ENCODE assay signal across 8 mouse cellular contexts in the genomic region with DNA sequence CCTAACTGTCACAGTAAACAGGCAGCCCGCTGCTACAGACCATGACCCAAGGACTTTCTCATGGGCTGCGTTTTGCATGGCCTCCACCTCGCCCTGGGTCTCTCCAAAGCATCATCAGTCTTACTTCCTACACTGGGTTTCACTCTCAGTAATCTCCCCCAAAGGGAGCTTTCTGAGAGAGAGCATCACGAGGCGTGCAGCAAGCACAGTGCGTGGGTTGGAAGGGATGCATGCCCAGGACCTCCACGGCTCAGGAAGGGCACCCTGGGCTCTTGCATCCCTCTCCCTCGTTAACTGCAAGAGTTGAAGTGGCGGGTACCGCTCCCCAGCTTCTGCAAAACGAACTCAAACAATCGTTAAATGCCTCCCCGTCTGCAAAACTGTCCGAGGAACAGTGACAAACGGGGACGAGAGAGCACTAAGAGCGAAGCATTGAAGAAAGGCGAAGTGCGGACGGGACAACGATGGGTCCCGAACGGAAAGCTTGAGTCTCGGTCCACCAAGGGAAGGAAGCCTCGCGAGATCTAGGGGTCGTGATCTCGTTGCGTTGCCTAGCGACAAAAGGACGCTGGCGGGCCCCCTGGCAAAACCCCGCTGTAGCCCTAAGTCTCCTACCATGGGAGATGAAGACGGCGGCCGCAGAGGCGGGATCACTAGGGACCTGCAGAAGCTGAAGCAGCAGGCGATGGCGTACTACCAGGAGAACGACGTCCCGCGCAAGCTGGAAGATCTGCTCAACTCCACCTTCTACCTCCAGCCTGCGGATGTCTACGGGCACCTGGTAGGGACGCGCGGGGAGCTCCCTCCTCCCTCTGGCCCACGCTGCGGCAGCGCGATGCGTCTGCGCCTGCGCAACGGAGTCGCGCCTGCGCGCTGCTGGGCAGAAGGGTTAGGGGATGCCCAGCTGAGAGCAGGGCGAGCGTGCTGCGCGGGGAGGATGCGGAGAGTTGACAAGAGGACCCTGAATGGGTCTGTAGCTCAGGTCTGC. TPM values are rescaled to one million over a fixed set of nuclear protein-coding genes. Genes with fewer than 3 reads are reported as not detected.
DNase-seq lines count a peak whose midpoint lies in the region; ATAC-seq lines count a peak whose summit lies in the region.

Gene Eno4 (plus strand): TSS at position 585 of the 988 bp plus-strand sequence.
Gene Hspa12a (minus strand): TSS at position 814 of the 988 bp plus-strand sequence.

- ATAC-seq in megakaryocyte progenitor cell, adult 5-6 weeks (replicated peaks; ENCODE audit: poor library complexity) = peak; percentile 95

- peak; percentile 97 for DNase-seq in ZHBTc4 (ENCODE audit: low read depth, low spot score)
- peak; percentile 94 to 96 for DNase-seq in cerebellum, postnatal 4 days (ENCODE audit: low spot score in 2 of 2)
- DNase-seq in gastrocnemius, postnatal 10 days = peak; percentile 96
- peak; percentile 96 for DNase-seq in induced T-regulatory cell, adult 2 months (ENCODE audit: low read depth)
- DNase-seq in left cerebral cortex, adult 9 months (ENCODE audit: low spot score in 2 of 2) = peak; percentile 89 to 96
- peak; percentile 94 for DNase-seq in right cerebral cortex, postnatal 14 days
- DNase-seq in urinary bladder, postnatal 36 days (ENCODE audit: low spot score in 2 of 2) = peak; percentile 90

RNA-seq across cellular contexts. Expression of gene Eno4, which starts in this region (rescaled TPM):
- total RNA-seq in gastrocnemius, postnatal 10 days (2021) = under 1 TPM in 1 of 2 experiments, not detected in 1; 0.09 TPM
- total RNA-seq in megakaryocyte progenitor cell, adult 5-6 weeks (2015) = not detected in 2 replicates
- not detected in 2 replicates for total RNA-seq in megakaryocyte progenitor cell, adult 5-6 weeks (2017)

RNA-seq across cellular contexts. Expression of gene Hspa12a, which starts in this region (rescaled TPM):
- total RNA-seq in gastrocnemius, postnatal 10 days (2021) = 10 to 100 TPM; 16.2 to 16.8 TPM
- 0.39 and 0.64 TPM in 2 replicates for total RNA-seq in megakaryocyte progenitor cell, adult 5-6 weeks (2015)
- total RNA-seq in megakaryocyte progenitor cell, adult 5-6 weeks (2017) = not detected in 2 replicates

Comparison
In these comparisons a context has a peak if more than half of its experiments do, and no peak if none do; other contexts are left out.
1. Peak in every context shown above with its lines: DNase-seq and ATAC-seq.
2. RNA of gene Hspa12a (total RNA-seq): 16.2 to 16.8 TPM in gastrocnemius, postnatal 10 days; 0.39 to 0.64 TPM in megakaryocyte progenitor cell, adult 5-6 weeks; every median in the first group is over 10 times any median in the second.
3. Peak in ATAC-seq in megakaryocyte progenitor cell, adult 5-6 weeks; RNA of the genes that start here not detected or under 1 TPM.